Mouse (Mus musculus): ENCODE results near the gene Itk. TPM values are rescaled to one million over a fixed set of nuclear protein-coding genes. Genes with fewer than 3 reads are reported as not detected.

Itk gene
- polyA plus RNA-seq, 1 experiment = 0.39 TPM

DNA sequence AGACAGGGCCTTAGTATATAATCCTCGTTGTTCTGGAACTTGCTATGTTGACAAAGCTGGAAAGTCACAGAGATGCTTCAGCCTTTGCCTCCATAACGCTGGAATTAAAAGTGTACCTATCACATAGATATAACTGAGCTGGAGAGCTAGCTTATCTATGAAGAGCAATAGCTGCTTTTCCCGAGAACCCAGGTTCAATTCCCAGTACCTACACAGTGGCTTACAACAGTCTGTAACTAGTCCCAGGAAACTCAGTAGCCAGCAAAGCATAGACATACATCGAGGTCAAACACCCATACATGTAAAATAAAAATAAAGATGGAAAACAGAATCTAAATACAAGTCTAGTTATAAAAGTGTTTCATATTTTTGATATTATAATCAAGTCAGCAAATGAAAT, 9.2 kb upstream of the Itk start:
- WGBS = 91% methylated on average over 4 of the region's 4 CpGs

GRCm38 (mm10) chr11:46397900-46398299, 8.6 kb upstream of the Itk start:
- no peak overlapping the region for H3K27ac ChIP-seq (ENCODE audit: insufficient read depth, low read length)
- H3K4me1 ChIP-seq (ENCODE audit: control insufficient read depth, insufficient read depth, low read length) = no peaks in the 10 kb centered on the region
- DNase-seq = no peak
- no peak overlapping the region for H3K4me3 ChIP-seq (replicated peaks; ENCODE audit: insufficient read depth, low read depth, low read length)
- WGBS = 65% methylated on average over 2 of the region's 2 CpGs
- TF ChIP-seq CTCF (IDR thresholded peaks at IDR 0.05; ENCODE audit: borderline replicate concordance, insufficient read depth, low read depth, low read length) (no peak), POLR2A (IDR thresholded peaks at IDR 0.05; ENCODE audit: borderline replicate concordance, insufficient read depth, low read length) (no peak)
- no peaks in the 10 kb centered on the region for H3K27me3 ChIP-seq (ENCODE audit: control insufficient read depth, insufficient read depth, low read length)

More for the DNA sequence above, 9.2 kb upstream of the Itk start:
- Histone ChIP-seq H3K27me3 (ENCODE audit: control insufficient read depth, insufficient read depth, low read length) (no peaks in the 10 kb centered on the region), H3K4me3 (replicated peaks; ENCODE audit: insufficient read depth, low read depth, low read length) (no peak overlapping the region), H3K4me1 (ENCODE audit: control insufficient read depth, insufficient read depth, low read length) (no peaks in the 10 kb centered on the region), H3K27ac (ENCODE audit: insufficient read depth, low read length) (no peak overlapping the region)
- DNase-seq = no peak
- TF ChIP-seq POLR2A (IDR thresholded peaks at IDR 0.05; ENCODE audit: borderline replicate concordance, insufficient read depth, low read length) (no peak), CTCF (IDR thresholded peaks at IDR 0.05; ENCODE audit: borderline replicate concordance, insufficient read depth, low read depth, low read length) (no peak)

- H3K27ac ChIP-seq (ENCODE audit: insufficient read depth, low read length) = no peak overlapping the region
- WGBS = 89% methylated on average over 4 of the region's 4 CpGs
- TF ChIP-seq POLR2A (IDR thresholded peaks at IDR 0.05; ENCODE audit: borderline replicate concordance, insufficient read depth, low read length) (no peak), CTCF (IDR thresholded peaks at IDR 0.05; ENCODE audit: borderline replicate concordance, insufficient read depth, low read depth, low read length) (no peak)
- H3K27me3 ChIP-seq (ENCODE audit: control insufficient read depth, insufficient read depth, low read length) = no peaks in the 10 kb centered on the region
- DNase-seq = no peak
- no peak overlapping the region for H3K4me3 ChIP-seq (replicated peaks; ENCODE audit: insufficient read depth, low read depth, low read length)
- no peaks in the 10 kb centered on the region for H3K4me1 ChIP-seq (ENCODE audit: control insufficient read depth, insufficient read depth, low read length)
Measured at GRCm38 (mm10) chr11:46396860-46397179, 7.5 kb upstream of the Itk start.

- TF ChIP-seq CTCF (IDR thresholded peaks at IDR 0.05; ENCODE audit: borderline replicate concordance, insufficient read depth, low read depth, low read length) (no peak), POLR2A (IDR thresholded peaks at IDR 0.05; ENCODE audit: borderline replicate concordance, insufficient read depth, low read length) (no peak)
- H3K27ac ChIP-seq (ENCODE audit: insufficient read depth, low read length) = no peak within 1 kb of the TSS
- DNase-seq = no peak
- 72% methylated on average over 13 of the region's 13 CpGs for WGBS
- H3K27me3 ChIP-seq (ENCODE audit: control insufficient read depth, insufficient read depth, low read length) = no peaks in the 10 kb centered on the region
- H3K4me1 ChIP-seq (ENCODE audit: control insufficient read depth, insufficient read depth, low read length) = no peaks in the 10 kb centered on the region
- H3K4me3 ChIP-seq (replicated peaks; ENCODE audit: insufficient read depth, low read depth, low read length) = no peak within 1 kb of the TSS
Measured at GRCm38 (mm10) chr11:46396167-46396859, 7.0 kb upstream of the Itk start, which contains the start of gene Fam71b. Gene Fam71b (plus strand): TSS chr11:46396559.

- H3K27me3 ChIP-seq (ENCODE audit: control insufficient read depth, insufficient read depth, low read length) = no peaks in the 10 kb centered on the region
- no peaks in the 10 kb centered on the region for H3K4me1 ChIP-seq (ENCODE audit: control insufficient read depth, insufficient read depth, low read length)
- TF ChIP-seq CTCF (IDR thresholded peaks at IDR 0.05; ENCODE audit: borderline replicate concordance, insufficient read depth, low read depth, low read length) (no peak), POLR2A (IDR thresholded peaks at IDR 0.05; ENCODE audit: borderline replicate concordance, insufficient read depth, low read length) (no peak)
- H3K4me3 ChIP-seq (replicated peaks; ENCODE audit: insufficient read depth, low read depth, low read length) = no peak overlapping the region
- WGBS = 94% methylated on average over 2 of the region's 2 CpGs
- no peak for DNase-seq
- no peak overlapping the region for H3K27ac ChIP-seq (ENCODE audit: insufficient read depth, low read length)
Measured at GRCm38 (mm10) chr11:46395698-46396097, 6.4 kb upstream of the Itk start.

- no peak for DNase-seq
- Histone ChIP-seq H3K27me3 (ENCODE audit: control insufficient read depth, insufficient read depth, low read length) (no peaks in the 10 kb centered on the region), H3K4me3 (replicated peaks; ENCODE audit: insufficient read depth, low read depth, low read length) (no peak overlapping the region), H3K27ac (ENCODE audit: insufficient read depth, low read length) (no peak overlapping the region), H3K4me1 (ENCODE audit: control insufficient read depth, insufficient read depth, low read length) (no peaks in the 10 kb centered on the region)
- TF ChIP-seq CTCF (IDR thresholded peaks at IDR 0.05; ENCODE audit: borderline replicate concordance, insufficient read depth, low read depth, low read length) = no peak
- TF ChIP-seq POLR2A (IDR thresholded peaks at IDR 0.05; ENCODE audit: borderline replicate concordance, insufficient read depth, low read length) = no peak
- WGBS = 76% methylated on average over 2 of the region's 2 CpGs
Measured at GRCm38 (mm10) chr11:46395088-46395487, 5.8 kb upstream of the Itk start.

GRCm38 (mm10) chr11:46393413-46393812, 4.1 kb upstream of the Itk start:
- no peak for DNase-seq
- H3K27ac ChIP-seq (ENCODE audit: insufficient read depth, low read length) = no peak overlapping the region
- no peaks in the 10 kb centered on the region for H3K27me3 ChIP-seq (ENCODE audit: control insufficient read depth, insufficient read depth, low read length)
- no peak overlapping the region for H3K4me3 ChIP-seq (replicated peaks; ENCODE audit: insufficient read depth, low read depth, low read length)
- H3K4me1 ChIP-seq (ENCODE audit: control insufficient read depth, insufficient read depth, low read length) = no peaks in the 10 kb centered on the region
- no peak for TF ChIP-seq POLR2A (IDR thresholded peaks at IDR 0.05; ENCODE audit: borderline replicate concordance, insufficient read depth, low read length)
- no peak for TF ChIP-seq CTCF (IDR thresholded peaks at IDR 0.05; ENCODE audit: borderline replicate concordance, insufficient read depth, low read depth, low read length)
- WGBS = 66% methylated on average over 4 of the region's 4 CpGs

GRCm38 (mm10) chr11:46392890-46393289, 3.6 kb upstream of the Itk start:
- no peaks in the 10 kb centered on the region for H3K27me3 ChIP-seq (ENCODE audit: control insufficient read depth, insufficient read depth, low read length)
- DNase-seq = no peak
- TF ChIP-seq CTCF (IDR thresholded peaks at IDR 0.05; ENCODE audit: borderline replicate concordance, insufficient read depth, low read depth, low read length) (no peak), POLR2A (IDR thresholded peaks at IDR 0.05; ENCODE audit: borderline replicate concordance, insufficient read depth, low read length) (no peak)
- H3K4me3 ChIP-seq (replicated peaks; ENCODE audit: insufficient read depth, low read depth, low read length) = no peak overlapping the region
- 86% methylated on average over 7 of the region's 7 CpGs for WGBS
- no peak overlapping the region for H3K27ac ChIP-seq (ENCODE audit: insufficient read depth, low read length)
- H3K4me1 ChIP-seq (ENCODE audit: control insufficient read depth, insufficient read depth, low read length) = no peaks in the 10 kb centered on the region

Data from cerebellum, adult 2 months (tissue).